Mouse (Mus musculus) testis, adult 2 months (tissue): Measurements from ENCODE around the gene Ppp2r5c.

ENCODE experiments used
- CTCF ChIP-seq: fragments of 200-500 bp; IDR thresholded peaks from 2 replicates; pipeline ENCODE4 v1.5.1; 2012; ENCODE audit warnings: low read depth, mild to moderate bottlenecking, inconsistent platforms, low read length, moderate library complexity; ENCODE audit not compliant: control insufficient read depth, insufficient read depth, insufficient replicate concordance
- POLR2A ChIP-seq: fragments of 200-500 bp; IDR thresholded peaks from 2 replicates; pipeline ENCODE4 v1.6.1; 2012; ENCODE audit warnings: low read depth, mild to moderate bottlenecking, inconsistent platforms, low read length, moderate library complexity; ENCODE audit not compliant: control insufficient read depth

GRCm38 (mm10) chr12:110547573-110547972 lies 100.7 kb downstream of the Ppp2r5c start:
- TF ChIP-seq POLR2A (no peak), CTCF (no peak)
